Mouse (Mus musculus) lung, embryonic 14.5 days (tissue): ENCODE measurements around the gene Susd3. TPM values are rescaled to one million over a fixed set of nuclear protein-coding genes. Genes with fewer than 3 reads are reported as not detected.

ENCODE experiments used
- ATAC-seq: fragments of 200-750 bp; cut with Nextera tagmentation; 2 replicates; pipeline ENCODE4 v1.8.0; 2017; ENCODE audit warnings: mild to moderate bottlenecking, moderate TSS enrichment, moderate library complexity; ENCODE audit not compliant: insufficient read depth
- DNase-seq: peaks from one replicate; pipeline ENCODE4 v3.0.0-alpha.2; 2015
- H3K27ac ChIP-seq: fragments of 300-500 bp; sonication (generic); 2 replicates; pipeline ENCODE4 v1.5.1; 2014; ENCODE audit warnings: low read depth, mild to moderate bottlenecking, moderate library complexity
- H3K27me3 ChIP-seq: fragments of 300-500 bp; sonication (generic); 2 replicates; pipeline ENCODE4 v1.6.1; 2014; ENCODE audit warnings: low read length, control low read depth; ENCODE audit not compliant: insufficient read depth
- H3K36me3 ChIP-seq: fragments of 300-500 bp; sonication (generic); 2 replicates; pipeline ENCODE4 v1.6.1; 2014; ENCODE audit warnings: control low read depth; ENCODE audit not compliant: insufficient read depth
- H3K4me1 ChIP-seq: fragments of 300-500 bp; sonication (generic); 2 replicates; pipeline ENCODE4 v1.6.1; 2014; ENCODE audit warnings: antibody characterized with exemption, control low read depth; ENCODE audit not compliant: insufficient read depth
- H3K4me2 ChIP-seq: fragments of 300-500 bp; sonication (generic); 2 replicates; pipeline ENCODE4 v1.6.1; 2014; ENCODE audit warnings: mild to moderate bottlenecking
- H3K4me3 ChIP-seq: fragments of 300-500 bp; sonication (generic); 2 replicates; pipeline ENCODE4 v1.5.1; 2014; ENCODE audit warnings: low read depth, low read length
- H3K9ac ChIP-seq: fragments of 300-500 bp; sonication (generic); 2 replicates; pipeline ENCODE4 v1.6.1; 2014
- H3K9me3 ChIP-seq: fragments of 300-500 bp; sonication (generic); 2 replicates; pipeline ENCODE4 v1.6.1; 2016; ENCODE audit warnings: low read depth, low read length, control low read depth
- CTCF ChIP-seq: IDR thresholded peaks from 2 replicates; pipeline ENCODE4 v1.5.1; 2016; ENCODE audit warnings: antibody characterized with exemption, low read depth
- WGBS: fragments of 180-500 bp; shearing (Covaris S2); extraction: QIAGEN DNeasy Blood & Tissue Kit; methylation state at CpG from one replicate; pipeline ENCODE4 v1.1.7; 2014; 5-methylcytosine and 5-hydroxymethylcytosine counted together
- polyA plus RNA-seq: library from polyadenylated mRNA; unstranded; fragments of >200 nt; fragmentation: Nextera tagmentation; extraction: Ambion mirVana; gene quantifications from 2 replicates; pipeline ENCODE4 v1.2.1, GENCODE M21; 2014

The Susd3 gene
- polyA plus RNA-seq, 1 experiment from 2014 or later: 1.7 TPM

DNA sequence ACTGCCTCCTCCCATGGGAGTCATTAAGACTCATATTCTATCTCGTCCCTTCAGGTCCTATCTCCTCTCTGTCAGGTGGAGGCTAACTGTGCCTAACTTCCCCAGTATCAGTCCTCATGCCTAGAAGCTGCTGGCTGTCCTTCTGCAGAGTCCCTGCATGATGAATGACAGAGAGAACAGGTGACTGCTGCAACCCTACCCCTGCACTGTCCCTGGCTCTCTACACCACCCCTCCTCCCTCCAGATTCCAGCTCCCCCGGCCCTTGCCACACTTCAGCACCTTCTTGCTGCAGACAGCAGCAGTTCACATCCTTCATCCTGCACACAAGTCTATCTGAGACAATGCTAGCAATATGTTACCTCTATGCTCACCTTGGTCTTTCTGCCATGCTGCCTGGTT is 33.7 kb upstream of the Susd3 start:
- Histone ChIP-seq H3K27me3 (no peaks in the 10 kb centered on the region), H3K4me1 (no peaks in the 10 kb centered on the region), H3K4me3 (no peak overlapping the region), H3K4me2 (no peak overlapping the region), H3K27ac (no peak overlapping the region), H3K9me3 (no peaks in the 10 kb centered on the region), H3K36me3 (no peaks in the 10 kb centered on the region), H3K9ac (no peak overlapping the region)
- 48% methylated on average over 2 of the region's 2 CpGs for WGBS
- TF ChIP-seq CTCF: no peak
- DNase-seq: no peak
- ATAC-seq: no peak

DNA sequence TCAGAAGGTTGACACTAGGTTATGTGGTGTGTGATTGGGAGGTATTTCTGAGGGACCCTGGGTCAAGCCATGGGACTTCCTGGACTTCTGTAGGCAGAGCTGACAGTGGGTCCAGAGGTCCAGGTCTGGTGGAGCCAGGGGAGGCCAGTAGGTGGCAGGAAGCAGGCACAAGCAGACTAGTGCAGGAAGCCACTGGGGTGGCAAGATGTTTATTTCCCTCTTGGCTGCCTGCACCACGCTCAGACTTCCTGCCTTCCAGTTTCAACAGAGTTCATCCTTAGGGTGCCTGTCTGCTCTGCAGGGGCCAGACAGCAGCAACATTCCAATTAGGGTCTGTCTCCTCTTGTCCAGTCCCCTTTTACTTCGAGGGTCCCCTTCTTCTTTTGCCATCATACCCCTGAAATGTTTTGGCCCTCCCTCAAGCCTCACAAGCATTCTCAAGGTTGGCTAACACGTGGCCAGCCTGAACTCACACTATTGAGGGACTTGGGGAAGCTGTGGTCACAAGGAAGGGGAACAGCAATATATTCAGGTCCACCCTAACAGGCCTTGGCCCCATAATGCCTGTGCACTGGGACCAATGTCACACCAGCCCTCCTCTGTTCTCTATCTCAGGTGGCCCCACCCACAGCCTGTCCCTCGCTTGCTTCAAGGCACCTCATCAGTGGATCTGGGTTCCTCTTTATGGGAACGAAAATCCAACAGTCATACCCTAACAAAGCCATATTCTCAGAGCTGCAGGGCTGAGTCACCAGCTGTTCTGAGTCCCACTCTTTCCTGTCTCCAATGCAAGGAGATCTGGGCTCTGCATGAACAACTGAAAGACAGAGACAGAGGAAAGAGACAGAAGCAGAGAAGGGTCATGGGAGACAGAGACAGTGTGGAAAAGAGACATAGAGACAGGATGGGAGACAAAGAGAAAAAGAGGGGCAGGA is 23.6 kb upstream of the Susd3 start:
- no peaks in the 10 kb centered on the region for H3K36me3 ChIP-seq
- no peak overlapping the region for H3K4me3 ChIP-seq
- WGBS: 50% methylated on average over 5 of the region's 5 CpGs
- no peak overlapping the region for H3K9ac ChIP-seq
- DNase-seq: peak; percentile 30
- H3K4me2 ChIP-seq: no peak overlapping the region
- no peaks in the 10 kb centered on the region for H3K9me3 ChIP-seq
- no peak overlapping the region for H3K27ac ChIP-seq
- no peaks in the 10 kb centered on the region for H3K4me1 ChIP-seq
- ATAC-seq: no peak
- H3K27me3 ChIP-seq: no peaks in the 10 kb centered on the region
- TF ChIP-seq CTCF: peak; percentile 36; the same call in 1 of the 2 replicates

GRCm38 (mm10) chr13:49270500-49270899 is 22.0 kb upstream of the Susd3 start:
- no peak for TF ChIP-seq CTCF
- DNase-seq (no peak), ATAC-seq (no peak)
- no peak overlapping the region for H3K27ac ChIP-seq
- no peaks in the 10 kb centered on the region for H3K27me3 ChIP-seq
- WGBS: 85% methylated on average over 8 of the region's 8 CpGs
- no peak overlapping the region for H3K4me3 ChIP-seq
- H3K4me1 ChIP-seq: no peaks in the 10 kb centered on the region
- H3K9ac ChIP-seq: no peak overlapping the region
- no peak overlapping the region for H3K4me2 ChIP-seq
- no peaks in the 10 kb centered on the region for H3K36me3 ChIP-seq
- no peaks in the 10 kb centered on the region for H3K9me3 ChIP-seq

DNA sequence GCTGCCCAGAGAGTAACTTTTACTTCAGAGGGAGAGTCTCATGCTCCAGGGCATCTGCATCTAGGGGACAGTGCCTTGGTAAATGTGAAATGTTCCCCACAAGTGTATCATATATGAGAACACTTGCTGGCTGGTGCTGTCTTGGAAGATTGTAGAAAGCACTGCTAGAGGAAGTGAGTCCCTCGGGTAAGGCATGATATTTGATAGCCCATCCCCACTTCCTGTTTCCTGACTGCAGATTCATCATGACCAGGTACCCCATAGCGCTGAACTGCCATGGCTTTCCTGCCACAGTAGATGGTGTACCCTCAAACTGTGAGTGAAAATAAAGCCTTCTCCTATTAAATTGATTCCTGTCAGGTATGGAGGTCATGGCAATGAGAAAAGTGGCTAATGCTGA is 19.1 kb upstream of the Susd3 start:
- Histone ChIP-seq H3K27ac (no peak overlapping the region), H3K9ac (no peak overlapping the region), H3K4me1 (no peaks in the 10 kb centered on the region), H3K9me3 (no peaks in the 10 kb centered on the region), H3K4me3 (no peak overlapping the region), H3K4me2 (no peak overlapping the region), H3K27me3 (no peaks in the 10 kb centered on the region), H3K36me3 (no peaks in the 10 kb centered on the region)
- no peak for TF ChIP-seq CTCF
- no peak for ATAC-seq
- no peak for DNase-seq
- WGBS: 30% methylated on average over 2 of the region's 2 CpGs

DNA sequence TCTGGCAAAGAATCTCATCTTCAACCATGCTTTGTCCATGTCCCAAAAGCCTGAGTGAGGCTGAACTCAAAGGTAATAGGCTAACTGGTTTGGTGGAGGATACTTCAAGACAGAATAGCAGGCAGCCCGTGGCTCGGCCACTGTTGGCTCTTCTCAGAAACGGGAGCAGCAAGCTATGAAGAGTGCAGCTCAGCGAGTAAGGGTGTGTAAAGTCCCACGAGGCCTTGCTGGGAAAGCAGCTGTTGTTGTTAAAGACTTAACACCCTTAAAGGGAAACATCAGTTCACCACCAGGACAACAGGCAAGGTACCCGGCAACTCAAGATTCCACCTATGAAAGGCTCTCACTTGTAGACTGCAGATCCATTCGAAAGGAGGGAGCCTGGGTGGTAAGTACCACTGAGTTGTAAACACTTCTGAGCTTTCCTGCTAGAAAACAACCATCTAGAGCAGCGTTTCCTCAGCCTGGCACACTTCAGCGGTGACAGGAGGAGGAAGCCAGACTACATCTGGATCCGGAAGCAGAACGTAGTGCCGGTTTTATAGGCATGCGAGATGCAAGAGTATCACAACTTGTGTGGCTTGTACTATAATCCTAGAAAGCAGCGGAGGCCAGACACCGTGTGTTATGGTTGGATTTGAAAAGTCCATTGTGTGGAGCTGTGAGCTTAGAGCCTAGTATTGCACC is 11.7 kb upstream of the Susd3 start:
- Histone ChIP-seq H3K9ac (no peak overlapping the region), H3K4me3 (no peak overlapping the region), H3K36me3 (no peaks in the 10 kb centered on the region), H3K27ac (no peak overlapping the region), H3K9me3 (no peaks in the 10 kb centered on the region), H3K4me2 (no peak overlapping the region), H3K4me1 (no peaks in the 10 kb centered on the region), H3K27me3 (no peaks in the 10 kb centered on the region)
- ATAC-seq (no peak), DNase-seq (no peak)
- no peak for TF ChIP-seq CTCF
- WGBS: 72% methylated on average over 15 of the region's 15 CpGs

DNA sequence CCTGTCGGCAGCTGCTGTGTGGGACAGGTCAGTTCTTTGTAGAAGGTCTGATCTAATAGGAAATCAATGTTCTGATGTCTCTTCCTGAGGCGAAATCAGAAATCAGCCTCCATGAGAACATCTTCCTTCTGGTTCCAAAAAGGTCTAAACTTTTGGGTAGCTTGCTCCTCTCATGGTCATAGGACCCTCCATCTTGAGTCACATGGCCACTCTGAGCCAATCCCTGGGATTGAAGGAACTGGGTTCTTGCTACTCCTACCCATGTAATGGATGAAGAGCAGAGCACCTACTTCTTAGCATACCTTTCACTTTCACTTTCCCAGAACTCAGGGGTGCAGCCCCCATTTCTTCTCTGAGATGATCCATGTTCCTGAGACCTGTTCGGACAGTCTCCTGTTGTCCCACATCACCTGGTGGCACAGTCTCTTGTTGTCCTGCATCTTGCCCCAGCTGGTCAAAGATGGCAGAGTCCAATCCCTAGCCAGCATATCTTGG is 9.4 kb upstream of the Susd3 start:
- no peak for TF ChIP-seq CTCF
- no peak overlapping the region for H3K4me2 ChIP-seq
- no peak overlapping the region for H3K4me3 ChIP-seq
- H3K27ac ChIP-seq: no peak overlapping the region
- no peaks in the 10 kb centered on the region for H3K4me1 ChIP-seq
- no peaks in the 10 kb centered on the region for H3K27me3 ChIP-seq
- ATAC-seq (no peak), DNase-seq (no peak)
- WGBS: 66% methylated on average over 3 of the region's 3 CpGs
- H3K36me3 ChIP-seq: no peaks in the 10 kb centered on the region
- no peak overlapping the region for H3K9ac ChIP-seq
- no peaks in the 10 kb centered on the region for H3K9me3 ChIP-seq

DNA sequence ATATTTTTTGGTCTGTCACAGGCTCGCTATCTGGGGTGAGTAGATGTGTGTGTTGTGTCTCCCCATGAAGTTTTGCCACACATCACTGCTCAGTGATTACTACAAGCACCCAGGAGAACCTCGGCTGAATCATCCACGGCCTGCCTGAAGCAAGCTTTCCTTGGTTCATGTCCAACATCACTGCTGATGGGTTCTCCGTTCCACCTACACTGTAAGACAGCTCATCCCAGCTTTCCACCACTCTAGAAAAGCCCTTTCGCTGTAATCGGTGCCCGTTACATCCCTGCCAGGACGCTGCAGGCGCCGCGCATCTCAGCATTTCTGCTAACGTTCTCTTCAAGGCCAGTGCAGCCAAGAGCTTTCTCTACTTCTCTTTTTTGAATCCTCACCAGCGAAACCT is 4.2 kb upstream of the Susd3 start:
- 85% methylated on average over 13 of the region's 13 CpGs for WGBS
- Histone ChIP-seq H3K4me2 (no peak overlapping the region), H3K9me3 (no peaks in the 10 kb centered on the region), H3K27ac (no peak overlapping the region), H3K36me3 (no peaks in the 10 kb centered on the region), H3K4me1 (no peaks in the 10 kb centered on the region; the same call in 1 of the 2 replicates), H3K27me3 (peaks cover 12% of the 10 kb centered on the region), H3K9ac (no peak overlapping the region), H3K4me3 (no peak overlapping the region)
- no peak for TF ChIP-seq CTCF
- no peak for DNase-seq
- no peak for ATAC-seq
